Mouse (Mus musculus): ENCODE measurements around the gene Parvb. TPM values are rescaled to one million over a fixed set of nuclear protein-coding genes. Genes with fewer than 3 reads are reported as not detected.

The Parvb gene
- total and polyA plus RNA-seq, 3 experiments, result 4.8 to 58.0 TPM; not detected in 1

DNA sequence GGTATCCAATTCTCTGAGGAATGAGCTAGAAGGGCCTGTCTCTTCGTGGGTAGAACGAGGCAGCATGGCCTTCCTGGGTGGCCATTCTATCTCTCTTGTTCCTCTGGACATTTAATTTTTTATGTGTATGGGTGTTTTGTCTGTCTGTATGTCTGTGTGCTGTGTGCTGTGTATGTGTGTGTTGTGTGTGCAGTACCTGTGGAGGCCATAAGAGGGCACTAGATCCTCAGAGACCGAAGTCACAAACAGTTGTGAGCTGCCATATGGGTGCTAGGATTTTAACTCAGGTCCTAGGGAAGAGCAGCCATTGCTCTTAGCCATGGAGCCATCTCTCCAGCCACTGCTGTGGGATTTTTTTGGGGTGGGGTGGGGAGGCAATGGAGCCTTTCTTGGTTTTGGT is 15.5 kb downstream of the Parvb start:
- H3K9me3 ChIP-seq (replicated peaks; ENCODE audit: insufficient read depth, low read length), result no peaks in the 10 kb centered on the region
- peak; percentile 11 to 36 (median 32); a peak in 3 of 6 replicates for TF ChIP-seq CTCF (IDR thresholded peaks at IDR 0.05 in 2 of 3, conservative IDR thresholded peaks at IDR 0.05 in 1 of 3; ENCODE audit: control insufficient read depth in 1 of 3, insufficient read depth in 1 of 3, low read depth in 2 of 3, low read length in 3 of 3, poor library complexity in 1 of 3, severe bottlenecking in 1 of 3)
- TF ChIP-seq JUND (IDR thresholded peaks at IDR 0.05; ENCODE audit: low read depth, low read length), result no peak
- no peak for TF ChIP-seq MYC (IDR thresholded peaks at IDR 0.05; ENCODE audit: low read depth, low read length)
- TF ChIP-seq RAD21 (IDR thresholded peaks at IDR 0.05; ENCODE audit: low read depth, low read length), result peak; percentile 2
- no peak for DNase-seq (ENCODE audit: low read depth, low spot score)
- no peak overlapping the region for H3K4me3 ChIP-seq (ENCODE audit: control insufficient read depth in 1 of 2, insufficient read depth in 1 of 2, low read depth in 2 of 2, low read length in 2 of 2)
- no peak overlapping the region for H3K27ac ChIP-seq (ENCODE audit: control insufficient read depth, low read depth, low read length)
- H3K9ac ChIP-seq (ENCODE audit: control insufficient read depth, low read depth, low read length, poor library complexity, severe bottlenecking), result no peak overlapping the region
- no peaks in the 10 kb centered on the region for H3K4me1 ChIP-seq (ENCODE audit: control insufficient read depth in 1 of 2, insufficient read depth in 2 of 2, low read length in 2 of 2)
- no peaks in the 10 kb centered on the region; a peak in 2 of 4 replicates for H3K36me3 ChIP-seq (ENCODE audit: control insufficient read depth in 1 of 2, insufficient read depth in 2 of 2, low read length in 2 of 2)
- H3K27me3 ChIP-seq (ENCODE audit: control insufficient read depth in 1 of 2, insufficient read depth in 2 of 2, low read length in 2 of 2), result no peaks in the 10 kb centered on the region
- peaks cover 4% of the 10 kb centered on the region; the same call in 1 of the 2 replicates for H3K79me2 ChIP-seq (ENCODE audit: control insufficient read depth, insufficient read depth, low read length, poor library complexity)

DNA sequence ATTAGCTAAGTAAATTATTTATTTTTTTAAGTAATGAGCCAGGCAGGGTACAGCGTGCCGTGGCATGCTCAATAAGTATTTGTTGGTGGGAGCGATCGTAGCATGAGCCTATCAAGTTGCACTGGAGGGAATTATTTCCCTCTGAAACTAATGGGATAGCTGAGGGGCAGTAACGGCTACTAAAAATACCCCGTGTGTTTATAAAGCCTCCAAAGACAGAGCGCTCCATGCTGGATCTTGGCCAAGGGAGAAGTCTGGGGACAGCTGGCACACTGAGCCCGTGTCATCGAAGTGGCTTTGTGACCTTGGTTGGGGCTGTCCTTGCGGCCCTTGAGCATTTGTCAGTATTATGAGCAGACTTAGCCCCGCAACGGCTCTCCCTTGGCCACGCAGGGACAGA is 19.4 kb downstream of the Parvb start:
- H3K9ac ChIP-seq (ENCODE audit: control insufficient read depth, low read depth, low read length, poor library complexity, severe bottlenecking), result no peak overlapping the region
- no peak overlapping the region for H3K4me3 ChIP-seq (ENCODE audit: control insufficient read depth in 1 of 2, insufficient read depth in 1 of 2, low read depth in 2 of 2, low read length in 2 of 2)
- no peak for TF ChIP-seq KAT2A (conservative IDR thresholded peaks at IDR 0.05; ENCODE audit: low read depth, low read length)
- no peak for TF ChIP-seq ZKSCAN1 (IDR thresholded peaks at IDR 0.05; ENCODE audit: low read depth, low read length)
- no peak for TF ChIP-seq TCF12 (IDR thresholded peaks at IDR 0.05; ENCODE audit: low read depth, low read length)
- no peak for TF ChIP-seq RCOR1 (IDR thresholded peaks at IDR 0.05; ENCODE audit: low read depth, low read length)
- no peak for TF ChIP-seq ETS1 (IDR thresholded peaks at IDR 0.05; ENCODE audit: low read depth, low read length)
- TF ChIP-seq E2F4 (IDR thresholded peaks at IDR 0.05; ENCODE audit: borderline replicate concordance, low read depth, low read length), result no peak
- no peak for TF ChIP-seq SIN3A (IDR thresholded peaks at IDR 0.05; ENCODE audit: low read length)
- TF ChIP-seq MYB (IDR thresholded peaks at IDR 0.05; ENCODE audit: low read depth, low read length), result no peak
- TF ChIP-seq ZMIZ1 (IDR thresholded peaks at IDR 0.05; ENCODE audit: low read depth, low read length), result no peak
- no peak for TF ChIP-seq GATA1 (IDR thresholded peaks at IDR 0.05; ENCODE audit: low read depth, low read length)
- TF ChIP-seq MYC (IDR thresholded peaks at IDR 0.05; ENCODE audit: low read depth, low read length), result no peak
- TF ChIP-seq USF1 (IDR thresholded peaks at IDR 0.05; ENCODE audit: low read depth, low read length), result no peak
- no peak for TF ChIP-seq TBP (IDR thresholded peaks at IDR 0.05; ENCODE audit: low read depth, low read length)
- no peak for TF ChIP-seq MAX (IDR thresholded peaks at IDR 0.05; ENCODE audit: low read length)
- no peak for TF ChIP-seq POLR2AphosphoS5 (IDR thresholded peaks at IDR 0.05; ENCODE audit: borderline replicate concordance, low read depth, low read length)
- TF ChIP-seq MAFK (IDR thresholded peaks at IDR 0.05; ENCODE audit: borderline replicate concordance, low read depth, low read length), result no peak
- no peak for TF ChIP-seq MEF2A (IDR thresholded peaks at IDR 0.05; ENCODE audit: extremely low read depth, insufficient replicate concordance, low read depth, low read length, poor library complexity, severe bottlenecking)
- H3K9me3 ChIP-seq (replicated peaks; ENCODE audit: insufficient read depth, low read length), result no peaks in the 10 kb centered on the region
- no peaks in the 10 kb centered on the region for H3K27me3 ChIP-seq (ENCODE audit: control insufficient read depth in 1 of 2, insufficient read depth in 2 of 2, low read length in 2 of 2)
- DNase-seq (ENCODE audit: low read depth, low spot score), result no peak
- no peak overlapping the region for H3K27ac ChIP-seq (ENCODE audit: control insufficient read depth, low read depth, low read length)
- no peaks in the 10 kb centered on the region for H3K4me1 ChIP-seq (ENCODE audit: control insufficient read depth in 1 of 2, insufficient read depth in 2 of 2, low read length in 2 of 2)
- peaks cover 2% of the 10 kb centered on the region; the same call in 1 of the 2 replicates for H3K79me2 ChIP-seq (ENCODE audit: control insufficient read depth, insufficient read depth, low read length, poor library complexity)
- H3K36me3 ChIP-seq (ENCODE audit: control insufficient read depth in 1 of 2, insufficient read depth in 2 of 2, low read length in 2 of 2), result 0 out of 4 replicates have a peak, but pooled peaks cover 0 to under 1% of the 10 kb centered on the region in 2 experiments

All from MEL (cell line).